Mouse (Mus musculus) cerebellum, adult 2 months (tissue): ENCODE results near the gene Slc35f6. TPM values are rescaled to one million over a fixed set of nuclear protein-coding genes. Genes with fewer than 3 reads are reported as not detected.
A peak's percentile ranks its signal among the peaks of the same experiment; 100 is the strongest.

Source experiments
- DNase-seq, 2 experiments: peaks; one replicate each; pipeline ENCODE4 v3.0.0; 2021
- H3K27ac ChIP-seq: fragments of 200-500 bp; 2 replicates; pipeline ENCODE4 v1.5.1; 2012; ENCODE audit warnings: low read length, control low read depth, inconsistent platforms; ENCODE audit not compliant: insufficient read depth
- H3K27me3 ChIP-seq: fragments of 200-500 bp; 2 replicates; pipeline ENCODE4 v1.6.1; 2012; ENCODE audit warnings: inconsistent platforms, mild to moderate bottlenecking, low read length, moderate library complexity; ENCODE audit not compliant: control insufficient read depth, insufficient read depth
- H3K4me1 ChIP-seq: fragments of 200-500 bp; 2 replicates; pipeline ENCODE4 v1.6.1; 2011; ENCODE audit warnings: low read length; ENCODE audit not compliant: control insufficient read depth, insufficient read depth
- H3K4me3 ChIP-seq: fragments of 200-500 bp; replicated peaks from 2 replicates; pipeline ENCODE3; 2011; ENCODE audit warnings: mild to moderate bottlenecking, low read depth, low read length, control low read depth; ENCODE audit not compliant: insufficient read depth
- CTCF ChIP-seq: fragments of 200-500 bp; IDR thresholded peaks from 2 replicates; pipeline ENCODE4 v1.5.1; 2011; ENCODE audit warnings: low read depth, mild to moderate bottlenecking, control low read depth, low read length, moderate library complexity, borderline replicate concordance; ENCODE audit not compliant: insufficient read depth
- POLR2A ChIP-seq: fragments of 200-500 bp; IDR thresholded peaks from 2 replicates; pipeline ENCODE4 v1.6.1; 2011; ENCODE audit warnings: low read length, control low read depth, borderline replicate concordance; ENCODE audit not compliant: insufficient read depth
- WGBS: fragments of 180-500 bp; shearing (Covaris S2); methylation state at CpG from one replicate; pipeline ENCODE4 v1.1.7; 2018; 5-methylcytosine and 5-hydroxymethylcytosine counted together
- polyA plus RNA-seq: library from polyadenylated mRNA; depleted of rRNA; stranded (reverse); fragments of >200 nt; gene quantifications from 2 replicates; pipeline ENCODE4 v1.2.3, GENCODE M21; 2012

The Slc35f6 gene
- polyA plus RNA-seq, 1 experiment, result 57.1 TPM

DNA sequence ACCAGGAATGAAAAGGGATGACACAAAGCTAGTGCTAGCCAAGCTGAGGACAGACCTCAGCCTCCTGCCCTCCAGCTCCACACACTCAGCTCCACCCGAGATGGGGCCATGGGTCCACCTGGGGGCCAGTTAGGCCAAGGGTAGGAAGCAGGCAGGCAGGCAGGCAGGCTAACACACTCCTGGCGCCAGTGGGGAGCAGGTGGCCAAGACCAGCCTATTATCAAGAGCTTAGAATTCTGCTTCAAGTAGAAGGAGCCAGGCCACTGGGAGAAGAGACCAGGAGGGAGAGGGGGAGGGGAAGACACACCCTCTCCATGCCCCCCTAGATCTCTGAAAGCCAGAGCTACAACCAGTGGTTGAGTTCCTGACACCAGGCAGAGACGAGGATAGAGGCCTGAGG, 31.1 kb upstream of the Slc35f6 start:
- H3K27me3 ChIP-seq, result no peaks in the 10 kb centered on the region
- no peak overlapping the region for H3K27ac ChIP-seq
- TF ChIP-seq POLR2A (no peak), CTCF (no peak)
- H3K4me3 ChIP-seq, result no peak overlapping the region
- peak in 1 of 2 experiments; percentile 26 for DNase-seq
- WGBS, result 26% methylated on average over 3 of the region's 3 CpGs
- peaks cover 39% of the 10 kb centered on the region for H3K4me1 ChIP-seq

GRCm38 (mm10) chr5:30617357-30617756, 30.4 kb upstream of the Slc35f6 start:
- TF ChIP-seq POLR2A (no peak), CTCF (no peak)
- 17% methylated on average over 3 of the region's 3 CpGs for WGBS
- H3K4me1 ChIP-seq, result peaks cover 43% of the 10 kb centered on the region
- no peak overlapping the region for H3K4me3 ChIP-seq
- H3K27ac ChIP-seq, result no peak overlapping the region
- no peaks in the 10 kb centered on the region for H3K27me3 ChIP-seq
- no peak for DNase-seq

DNA sequence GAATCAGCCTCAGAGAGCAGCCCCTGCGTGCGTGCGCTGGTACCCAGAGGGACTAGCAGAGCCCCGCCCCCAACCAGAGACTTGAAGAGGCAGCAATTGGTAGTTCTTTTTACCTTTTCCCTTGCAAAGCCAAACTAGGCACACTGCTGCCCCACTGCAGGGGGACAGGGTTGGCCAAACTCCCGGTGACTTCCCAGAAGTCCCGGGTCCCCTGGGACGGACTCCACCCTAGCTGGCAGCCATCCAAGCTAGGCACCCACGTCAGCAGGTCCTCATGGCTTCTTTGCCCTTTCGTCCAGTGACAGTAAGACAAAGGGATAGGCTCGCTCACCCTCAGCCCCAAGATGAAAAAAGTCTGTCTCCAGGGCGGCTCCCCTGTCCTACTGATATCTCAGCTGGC, 29.9 kb upstream of the Slc35f6 start:
- 30% methylated on average over 11 of the region's 11 CpGs for WGBS
- TF ChIP-seq POLR2A (no peak), CTCF (no peak)
- no peak overlapping the region for H3K27ac ChIP-seq
- no peaks in the 10 kb centered on the region for H3K27me3 ChIP-seq
- no peak overlapping the region for H3K4me3 ChIP-seq
- H3K4me1 ChIP-seq, result peaks cover 47% of the 10 kb centered on the region
- DNase-seq, result peak in 1 of 2 experiments; percentile 35

DNA sequence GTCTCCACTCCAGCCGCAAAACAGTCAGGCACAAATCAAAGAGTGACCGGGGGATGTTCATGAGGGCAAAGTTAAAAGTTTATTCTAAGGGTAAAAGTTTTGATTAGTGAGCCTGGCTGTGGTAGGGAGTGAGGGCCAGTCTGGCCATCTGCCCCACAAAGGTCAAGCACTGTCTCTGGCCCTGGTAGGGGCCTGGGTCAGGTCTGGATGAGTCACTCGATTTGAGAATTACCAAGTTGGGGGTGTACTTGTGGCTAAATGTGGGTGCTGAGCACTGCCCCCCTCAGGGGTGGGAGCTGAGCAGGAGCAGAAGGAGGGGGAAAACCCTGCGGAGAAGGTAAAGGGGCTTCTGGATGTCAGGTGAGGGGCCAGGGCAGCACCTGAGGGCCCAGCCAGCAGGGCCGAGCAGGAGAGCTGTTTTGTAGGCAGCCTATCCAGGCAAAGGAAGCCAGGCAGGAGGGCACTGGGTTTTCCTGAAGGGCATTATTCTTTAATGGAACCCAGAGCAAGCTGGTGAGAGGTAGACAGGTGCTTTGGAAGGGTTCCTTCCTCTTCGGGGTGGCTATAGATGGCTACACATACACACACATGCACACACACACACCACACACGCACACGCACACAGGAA, 29.2 kb upstream of the Slc35f6 start:
- Histone ChIP-seq H3K4me1 (peaks cover 47% of the 10 kb centered on the region), H3K27ac (no peak overlapping the region), H3K27me3 (no peaks in the 10 kb centered on the region), H3K4me3 (no peak overlapping the region)
- 78% methylated on average over 8 of the region's 8 CpGs for WGBS
- no peak for DNase-seq
- no peak for TF ChIP-seq CTCF
- TF ChIP-seq POLR2A, result no peak

DNA sequence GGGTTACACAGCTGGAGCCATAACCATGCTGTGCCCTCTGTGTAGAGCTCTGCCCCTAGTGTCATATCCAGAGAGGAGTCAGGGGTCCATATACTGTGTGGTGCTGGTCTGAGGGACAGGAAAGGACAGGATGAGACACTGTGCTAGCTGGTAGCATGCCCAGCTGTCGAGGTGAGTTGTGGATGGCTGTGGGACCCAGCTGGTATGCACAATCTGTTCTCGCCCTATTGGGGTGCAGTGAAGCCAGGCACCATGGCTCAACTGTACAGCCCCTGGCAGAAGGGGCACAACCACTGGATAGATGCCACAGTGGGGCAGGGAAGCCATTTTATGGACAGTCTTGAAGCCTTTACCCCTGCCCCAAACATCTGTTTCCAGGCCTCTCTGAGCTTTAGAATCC, 28.5 kb upstream of the Slc35f6 start:
- no peaks in the 10 kb centered on the region for H3K27me3 ChIP-seq
- no peak for TF ChIP-seq CTCF
- no peak for TF ChIP-seq POLR2A
- no peak overlapping the region for H3K4me3 ChIP-seq
- no peak overlapping the region for H3K27ac ChIP-seq
- H3K4me1 ChIP-seq, result peaks cover 47% of the 10 kb centered on the region
- peak in 1 of 2 experiments; percentile 21 for DNase-seq
- WGBS, result 35% methylated on average over 2 of the region's 2 CpGs

GRCm38 (mm10) chr5:30620567-30620966, 27.2 kb upstream of the Slc35f6 start:
- Histone ChIP-seq H3K4me3 (no peak overlapping the region), H3K4me1 (peaks cover 41% of the 10 kb centered on the region), H3K27me3 (no peaks in the 10 kb centered on the region), H3K27ac (no peak overlapping the region)
- no peak for DNase-seq
- no peak for TF ChIP-seq POLR2A
- WGBS, result 95% methylated on average over 20 of the region's 20 CpGs

- H3K27me3 ChIP-seq, result no peaks in the 10 kb centered on the region
- TF ChIP-seq CTCF (no peak), POLR2A (no peak)
- H3K27ac ChIP-seq, result no peak overlapping the region
- no peak overlapping the region for H3K4me3 ChIP-seq
- peaks cover 39% of the 10 kb centered on the region for H3K4me1 ChIP-seq
- WGBS, result 95% methylated on average over 9 of the region's 9 CpGs
- DNase-seq, result peak in 1 of 2 experiments; percentile 15
Observed at GRCm38 (mm10) chr5:30621211-30621790, 26.4 kb upstream of the Slc35f6 start.

GRCm38 (mm10) chr5:30621844-30622176, 25.9 kb upstream of the Slc35f6 start:
- Histone ChIP-seq H3K4me3 (no peak overlapping the region), H3K4me1 (peaks cover 34% of the 10 kb centered on the region), H3K27ac (no peak overlapping the region), H3K27me3 (no peaks in the 10 kb centered on the region)
- no peak for DNase-seq
- TF ChIP-seq POLR2A (no peak), CTCF (no peak)
- 46% methylated on average over 22 of the region's 22 CpGs for WGBS
